In genomic region chr7:132724501-132725062, GRCm38 (mm10) we compare ENCODE assay signal across 9 mouse cellular contexts.
A peak's percentile ranks its signal among the peaks of the same experiment; 100 is the strongest.
DNase-seq lines count a peak whose midpoint lies in the region; ATAC-seq and TF ChIP-seq lines count a peak whose summit lies in the region.
"Had no signal": no experiment of that assay in that cellular context is flagged by ENCODE, and none has a peak within 500 bp of the region (broad histone marks: within the 10 kb centered on the region; RNA-seq: fewer than 3 reads in every experiment).

No protein-coding gene starts in this region.

- H3K36me3 ChIP-seq in hindbrain, embryonic 16.5 days (ENCODE audit: control insufficient read depth, insufficient read depth, low read length) = no peaks in the 10 kb centered on the region
- H3K36me3 ChIP-seq in hindbrain, embryonic 14.5 days (replicated peaks; ENCODE audit: control insufficient read depth, insufficient read depth) = peaks cover 3% of the 10 kb centered on the region; the same call in 1 of the 2 replicates
- H3K36me3 ChIP-seq in lung, postnatal 0 days (ENCODE audit: insufficient read depth, low read length) = no peaks in the 10 kb centered on the region

- no peaks in the 10 kb centered on the region for H3K9me3 ChIP-seq in hindbrain, embryonic 16.5 days (ENCODE audit: control insufficient read depth, low read length)
- H3K9me3 ChIP-seq in hindbrain, embryonic 14.5 days (ENCODE audit: control insufficient read depth, low read length) = no peaks in the 10 kb centered on the region
- no peaks in the 10 kb centered on the region for H3K9me3 ChIP-seq in lung, postnatal 0 days (ENCODE audit: low read length)

- no peak for TF ChIP-seq CTCF in cortical plate, adult 2 months (IDR thresholded peaks at IDR 0.05; ENCODE audit: extremely low read depth, insufficient read depth, low read length)
- peak; percentile 26; the same call in 1 of the 2 replicates for TF ChIP-seq CTCF in lung, postnatal 0 days (IDR thresholded peaks at IDR 0.05)

- no peak overlapping the region for H3K4me3 ChIP-seq in hindbrain, embryonic 16.5 days (ENCODE audit: low read length)
- no peak overlapping the region for H3K4me3 ChIP-seq in hindbrain, embryonic 14.5 days (replicated peaks; ENCODE audit: low read length)
- no peak overlapping the region for H3K4me3 ChIP-seq in cortical plate, adult 2 months (ENCODE audit: insufficient read depth, low read length)
- no peak overlapping the region for H3K4me3 ChIP-seq in lung, postnatal 0 days (ENCODE audit: low read depth, low read length)

- peak; percentile 62 for DNase-seq in adrenal gland, postnatal 10 days
- no peak for DNase-seq in adrenal gland, adult 18-20 months (ENCODE audit: low spot score in 2 of 2)
- DNase-seq in hindbrain, embryonic 14.5 days (ENCODE audit: low spot score) = no peak
- DNase-seq in lung, postnatal 0 days (ENCODE audit: low spot score) = peak; percentile 92
- DNase-seq in urinary bladder, postnatal 10 days (ENCODE audit: low spot score) = no peak
- DNase-seq in neural tube, embryonic 10.5 days (ENCODE audit: extremely low spot score, low spot score) = no peak
- DNase-seq: thymus, postnatal 36 days had no signal

- 84% methylated on average over 5 of the region's 5 CpGs for WGBS in hindbrain, embryonic 16.5 days
- WGBS in hindbrain, embryonic 14.5 days = 85% methylated on average over 5 of the region's 5 CpGs
- 55% methylated on average over 5 of the region's 5 CpGs for WGBS in lung, postnatal 0 days

- no peak overlapping the region for H3K9ac ChIP-seq in hindbrain, embryonic 16.5 days (ENCODE audit: low read depth, low read length)
- H3K9ac ChIP-seq in hindbrain, embryonic 14.5 days = no peak overlapping the region
- H3K9ac ChIP-seq in lung, postnatal 0 days (replicated peaks; ENCODE audit: low read depth) = no peak overlapping the region

- TF ChIP-seq POLR2A in cortical plate, adult 2 months (IDR thresholded peaks at IDR 0.05; ENCODE audit: extremely low read depth, insufficient read depth, low read length) = no peak

- no peaks in the 10 kb centered on the region for H3K27me3 ChIP-seq in hindbrain, embryonic 16.5 days (replicated peaks; ENCODE audit: control insufficient read depth, insufficient read depth, low read length)
- H3K27me3 ChIP-seq in hindbrain, embryonic 14.5 days (ENCODE audit: control insufficient read depth, insufficient read depth, low read length) = no peaks in the 10 kb centered on the region
- H3K27me3 ChIP-seq in lung, postnatal 0 days (replicated peaks; ENCODE audit: insufficient read depth, low read length) = no peaks in the 10 kb centered on the region

- TF ChIP-seq EP300 in lung, postnatal 0 days (IDR thresholded peaks at IDR 0.05) = peak; percentile 98

- peaks cover 9% of the 10 kb centered on the region for H3K4me1 ChIP-seq in hindbrain, embryonic 16.5 days (ENCODE audit: control insufficient read depth, insufficient read depth, low read depth, low read length)
- 0 out of 2 replicates have a peak, but pooled peaks cover 13% of the 10 kb centered on the region for H3K4me1 ChIP-seq in hindbrain, embryonic 14.5 days (replicated peaks; ENCODE audit: control insufficient read depth, insufficient read depth, low read length)
- H3K4me1 ChIP-seq in cortical plate, adult 2 months (ENCODE audit: control insufficient read depth, insufficient read depth, low read length) = peaks cover 6% of the 10 kb centered on the region; the same call in 1 of the 2 replicates
- H3K4me1 ChIP-seq in lung, postnatal 0 days (ENCODE audit: insufficient read depth, low read depth, low read length) = peaks cover 22% of the 10 kb centered on the region; the same call in 1 of the 2 replicates

- H3K27ac ChIP-seq in hindbrain, embryonic 16.5 days (ENCODE audit: low read depth, low read length) = peak overlapping the region; percentile 26
- no peak overlapping the region for H3K27ac ChIP-seq in hindbrain, embryonic 14.5 days
- peak overlapping the region; percentile 20 for H3K27ac ChIP-seq in cortical plate, adult 2 months (ENCODE audit: insufficient read depth, low read length)
- H3K27ac ChIP-seq in lung, postnatal 0 days (ENCODE audit: low read length) = peak overlapping the region; percentile 78

- no peak overlapping the region for H3K4me2 ChIP-seq in hindbrain, embryonic 16.5 days (ENCODE audit: low read length)
- no peak overlapping the region for H3K4me2 ChIP-seq in hindbrain, embryonic 14.5 days (replicated peaks)
- H3K4me2 ChIP-seq in lung, postnatal 0 days (replicated peaks; ENCODE audit: low read depth, low read length) = no peak overlapping the region

- no peak for ATAC-seq in hindbrain, embryonic 16.5 days
- ATAC-seq in hindbrain, embryonic 14.5 days (ENCODE audit: low FRiP score) = no peak
- ATAC-seq in lung, postnatal 0 days = peak; percentile 90

Comparison
In these comparisons a context has a peak if more than half of its experiments do, and no peak if none do; other contexts are left out.
1. DNase-seq: peak in adrenal gland, postnatal 10 days (single experiment) and lung, postnatal 0 days (single experiment); none in adrenal gland, adult 18-20 months (0 of 2), hindbrain, embryonic 14.5 days (single experiment), urinary bladder, postnatal 10 days (single experiment) and neural tube, embryonic 10.5 days (single experiment).